In genomic region chr1:19982791-19983190, GRCm38 (mm10) we compare ENCODE assay signal across 22 mouse cellular contexts.
DNase-seq lines count a peak whose midpoint lies in the region; ATAC-seq and TF ChIP-seq lines count a peak whose summit lies in the region.
"Had no signal": no experiment of that assay in that cellular context is flagged by ENCODE, and none has a peak within 500 bp of the region (broad histone marks: within the 10 kb centered on the region; RNA-seq: fewer than 3 reads in every experiment).

No protein-coding gene starts in this region.

- H3K36me3 ChIP-seq in forebrain, embryonic 16.5 days (ENCODE audit: control insufficient read depth, insufficient read depth) = no peaks in the 10 kb centered on the region
- no peaks in the 10 kb centered on the region for H3K36me3 ChIP-seq in forebrain, embryonic 12.5 days (replicated peaks)
- H3K36me3 ChIP-seq in hindbrain, embryonic 16.5 days (ENCODE audit: control insufficient read depth, insufficient read depth, low read length) = no peaks in the 10 kb centered on the region
- H3K36me3 ChIP-seq in hindbrain, embryonic 11.5 days (ENCODE audit: control insufficient read depth, insufficient read depth, low read length) = no peaks in the 10 kb centered on the region
- H3K36me3 ChIP-seq in midbrain, embryonic 16.5 days (ENCODE audit: control insufficient read depth, insufficient read depth, low read length) = no peaks in the 10 kb centered on the region
- no peaks in the 10 kb centered on the region for H3K36me3 ChIP-seq in midbrain, embryonic 10.5 days
- H3K36me3 ChIP-seq: embryonic facial prominence, embryonic 12.5 days; G1E; heart, embryonic 12.5 days; hindbrain, embryonic 15.5 days had no signal

- H3K9ac ChIP-seq in forebrain, embryonic 16.5 days (replicated peaks; ENCODE audit: low read depth, low read length) = no peak overlapping the region
- no peak overlapping the region for H3K9ac ChIP-seq in forebrain, embryonic 12.5 days
- H3K9ac ChIP-seq in hindbrain, embryonic 16.5 days (ENCODE audit: low read depth, low read length) = no peak overlapping the region
- no peak overlapping the region for H3K9ac ChIP-seq in hindbrain, embryonic 11.5 days (ENCODE audit: low read depth, low read length)
- no peak overlapping the region for H3K9ac ChIP-seq in midbrain, embryonic 16.5 days (ENCODE audit: low read depth, low read length)
- H3K9ac ChIP-seq: embryonic facial prominence, embryonic 12.5 days; heart, embryonic 12.5 days; hindbrain, embryonic 15.5 days had no signal

- peak; percentile 43; the same call in 1 of the 2 replicates for ATAC-seq in forebrain, embryonic 16.5 days
- ATAC-seq in forebrain, embryonic 12.5 days (ENCODE audit: low FRiP score) = no peak
- ATAC-seq in hindbrain, embryonic 16.5 days = peak; percentile 54; the same call in 1 of the 2 replicates
- no peak for ATAC-seq in hindbrain, embryonic 11.5 days (ENCODE audit: low FRiP score)
- 0 out of 2 replicates have a peak, but pooled peaks have one; percentile 8 for ATAC-seq in midbrain, embryonic 16.5 days
- ATAC-seq: CD4-positive, CD25-positive, alpha-beta regulatory T cell, adult 4 months had no signal

- H3K4me2 ChIP-seq in forebrain, embryonic 16.5 days (ENCODE audit: low read length) = no peak overlapping the region
- no peak overlapping the region for H3K4me2 ChIP-seq in forebrain, embryonic 12.5 days
- no peak overlapping the region for H3K4me2 ChIP-seq in hindbrain, embryonic 16.5 days (ENCODE audit: low read length)
- no peak overlapping the region for H3K4me2 ChIP-seq in hindbrain, embryonic 11.5 days (replicated peaks; ENCODE audit: low read depth, low read length)
- no peak overlapping the region for H3K4me2 ChIP-seq in midbrain, embryonic 16.5 days (ENCODE audit: low read length)
- H3K4me2 ChIP-seq: embryonic facial prominence, embryonic 12.5 days; heart, embryonic 12.5 days; hindbrain, embryonic 15.5 days had no signal

- H3K27ac ChIP-seq in cerebellum, adult 2 months (ENCODE audit: insufficient read depth, low read length) = no peak overlapping the region
- no peak overlapping the region for H3K27ac ChIP-seq in forebrain, embryonic 16.5 days (ENCODE audit: low read length)
- H3K27ac ChIP-seq in forebrain, embryonic 12.5 days = no peak overlapping the region
- H3K27ac ChIP-seq in hindbrain, embryonic 16.5 days (ENCODE audit: low read depth, low read length) = no peak overlapping the region
- no peak overlapping the region for H3K27ac ChIP-seq in hindbrain, embryonic 11.5 days (ENCODE audit: low read depth, low read length)
- no peak overlapping the region for H3K27ac ChIP-seq in midbrain, embryonic 16.5 days (ENCODE audit: low read length)
- no peak overlapping the region for H3K27ac ChIP-seq in midbrain, embryonic 10.5 days (replicated peaks)
- H3K27ac ChIP-seq: embryonic facial prominence, embryonic 12.5 days; gastrocnemius, adult 2 months; hindbrain, embryonic 15.5 days had no signal

- no peak for TF ChIP-seq CTCF in cerebellum, adult 2 months (IDR thresholded peaks at IDR 0.05; ENCODE audit: borderline replicate concordance, insufficient read depth, low read depth, low read length)

- TF ChIP-seq POLR2A in cerebellum, adult 2 months (IDR thresholded peaks at IDR 0.05; ENCODE audit: borderline replicate concordance, insufficient read depth, low read length) = no peak

- H3K9me3 ChIP-seq in forebrain, embryonic 16.5 days (ENCODE audit: control insufficient read depth, low read length) = no peaks in the 10 kb centered on the region
- H3K9me3 ChIP-seq in forebrain, embryonic 12.5 days = no peaks in the 10 kb centered on the region
- no peaks in the 10 kb centered on the region for H3K9me3 ChIP-seq in hindbrain, embryonic 16.5 days (ENCODE audit: control insufficient read depth, low read length)
- H3K9me3 ChIP-seq in hindbrain, embryonic 11.5 days (ENCODE audit: control insufficient read depth, low read length) = no peaks in the 10 kb centered on the region
- no peaks in the 10 kb centered on the region for H3K9me3 ChIP-seq in midbrain, embryonic 16.5 days (replicated peaks; ENCODE audit: control insufficient read depth, low read length, poor library complexity, severe bottlenecking)
- no peaks in the 10 kb centered on the region for H3K9me3 ChIP-seq in midbrain, embryonic 10.5 days (replicated peaks)
- H3K9me3 ChIP-seq: embryonic facial prominence, embryonic 12.5 days; G1E; heart, embryonic 12.5 days; hindbrain, embryonic 15.5 days had no signal

- peak; percentile 16 to 24 for DNase-seq in cerebellum, postnatal 10 days
- no peak for DNase-seq in cerebellum, adult 2 months
- no peak for DNase-seq in hindbrain, embryonic 11.5 days (ENCODE audit: low spot score)
- DNase-seq in midbrain, embryonic 10.5 days (ENCODE audit: low spot score) = no peak
- DNase-seq: adrenal gland, adult 8-10 months; adrenal gland, postnatal 36 days; B cell, adult 2 months; cerebellum, adult 11 months; cerebellum, adult 9-11 months; embryo, embryonic 11 days; gastrocnemius, adult 2 months; gastrocnemius, postnatal 25 days; kidney, adult 11 months had no signal

- H3K4me3 ChIP-seq in cerebellum, adult 2 months (replicated peaks; ENCODE audit: insufficient read depth, low read depth, low read length) = no peak overlapping the region
- H3K4me3 ChIP-seq in forebrain, embryonic 16.5 days (replicated peaks; ENCODE audit: low read length) = no peak overlapping the region
- H3K4me3 ChIP-seq in forebrain, embryonic 12.5 days (replicated peaks) = no peak overlapping the region
- no peak overlapping the region for H3K4me3 ChIP-seq in hindbrain, embryonic 16.5 days (ENCODE audit: low read length)
- H3K4me3 ChIP-seq in hindbrain, embryonic 11.5 days (ENCODE audit: low read depth, low read length) = no peak overlapping the region
- no peak overlapping the region for H3K4me3 ChIP-seq in midbrain, embryonic 16.5 days (ENCODE audit: low read depth, low read length)
- no peak overlapping the region for H3K4me3 ChIP-seq in midbrain, embryonic 10.5 days
- H3K4me3 ChIP-seq: embryonic facial prominence, embryonic 12.5 days; gastrocnemius, adult 2 months; heart, embryonic 12.5 days; hindbrain, embryonic 15.5 days had no signal

- no peaks in the 10 kb centered on the region for H3K27me3 ChIP-seq in cerebellum, adult 2 months (ENCODE audit: control insufficient read depth, insufficient read depth, low read length)
- 0 out of 2 replicates have a peak, but pooled peaks cover 2% of the 10 kb centered on the region for H3K27me3 ChIP-seq in forebrain, embryonic 16.5 days (replicated peaks; ENCODE audit: control insufficient read depth, insufficient read depth, low read length)
- H3K27me3 ChIP-seq in forebrain, embryonic 12.5 days = peaks cover 44% of the 10 kb centered on the region
- H3K27me3 ChIP-seq in hindbrain, embryonic 16.5 days (replicated peaks; ENCODE audit: control insufficient read depth, insufficient read depth, low read length) = no peaks in the 10 kb centered on the region
- H3K27me3 ChIP-seq in hindbrain, embryonic 11.5 days (ENCODE audit: control insufficient read depth, insufficient read depth, low read length) = no peaks in the 10 kb centered on the region
- no peaks in the 10 kb centered on the region for H3K27me3 ChIP-seq in midbrain, embryonic 16.5 days (ENCODE audit: control insufficient read depth, insufficient read depth, low read depth, low read length)
- H3K27me3 ChIP-seq in midbrain, embryonic 10.5 days (ENCODE audit: low read depth, poor library complexity, severe bottlenecking) = peaks cover 56% of the 10 kb centered on the region
- H3K27me3 ChIP-seq: embryonic facial prominence, embryonic 12.5 days; heart, embryonic 12.5 days; hindbrain, embryonic 15.5 days had no signal

- WGBS in cerebellum, adult 2 months = 31% methylated on average over 3 of the region's 3 CpGs
- 29% methylated on average over 3 of the region's 3 CpGs for WGBS in forebrain, embryonic 16.5 days
- 46% methylated on average over 3 of the region's 3 CpGs for WGBS in forebrain, embryonic 12.5 days
- 36% methylated on average over 3 of the region's 3 CpGs for WGBS in hindbrain, embryonic 16.5 days
- 72% methylated on average over 3 of the region's 3 CpGs for WGBS in hindbrain, embryonic 11.5 days
- WGBS in midbrain, embryonic 16.5 days = 30% methylated on average over 3 of the region's 3 CpGs
- WGBS in midbrain, embryonic 10.5 days = 69% methylated on average over 3 of the region's 3 CpGs

- H3K4me1 ChIP-seq in cerebellum, adult 2 months (ENCODE audit: control insufficient read depth, insufficient read depth, low read length) = no peaks in the 10 kb centered on the region
- no peaks in the 10 kb centered on the region for H3K4me1 ChIP-seq in forebrain, embryonic 16.5 days (replicated peaks; ENCODE audit: control insufficient read depth, insufficient read depth, low read length)
- H3K4me1 ChIP-seq in forebrain, embryonic 12.5 days = no peaks in the 10 kb centered on the region
- H3K4me1 ChIP-seq in hindbrain, embryonic 16.5 days (ENCODE audit: control insufficient read depth, insufficient read depth, low read depth, low read length) = no peaks in the 10 kb centered on the region; the same call in 1 of the 2 replicates
- no peaks in the 10 kb centered on the region for H3K4me1 ChIP-seq in hindbrain, embryonic 11.5 days (replicated peaks; ENCODE audit: control insufficient read depth, insufficient read depth, low read length)
- H3K4me1 ChIP-seq in midbrain, embryonic 16.5 days (ENCODE audit: control insufficient read depth, insufficient read depth, low read length) = peaks cover 4% of the 10 kb centered on the region; the same call in 1 of the 2 replicates
- H3K4me1 ChIP-seq in midbrain, embryonic 10.5 days = peaks cover 17% of the 10 kb centered on the region
- H3K4me1 ChIP-seq: embryonic facial prominence, embryonic 12.5 days; heart, embryonic 12.5 days had no signal

Comparison
In these comparisons a context has a peak if more than half of its experiments do, and no peak if none do; other contexts are left out.
1. DNase-seq: peak in cerebellum, postnatal 10 days (2 of 2); none in cerebellum, adult 2 months (0 of 2), hindbrain, embryonic 11.5 days (single experiment) and midbrain, embryonic 10.5 days (single experiment).
2. ATAC-seq: peak in forebrain, embryonic 16.5 days (single experiment), hindbrain, embryonic 16.5 days (single experiment) and midbrain, embryonic 16.5 days (single experiment); none in forebrain, embryonic 12.5 days (single experiment) and hindbrain, embryonic 11.5 days (single experiment).